Mouse (Mus musculus) small intestine, adult 2 months (tissue): ENCODE data around the gene Psme1.

Experiments
- CTCF ChIP-seq: fragments of 200-500 bp; IDR thresholded peaks from 2 replicates; pipeline ENCODE4 v1.5.1; 2012; ENCODE audit warnings: low read depth, mild to moderate bottlenecking, control low read depth, inconsistent platforms, low read length, moderate library complexity, mixed read lengths; ENCODE audit not compliant: insufficient replicate concordance, insufficient read length; ENCODE audit errors: extremely low read depth
- POLR2A ChIP-seq: fragments of 200-500 bp; IDR thresholded peaks from 2 replicates; pipeline ENCODE4 v1.6.1; 2012; ENCODE audit warnings: low read depth, mild to moderate bottlenecking, control low read depth, inconsistent platforms, low read length, moderate library complexity

DNA sequence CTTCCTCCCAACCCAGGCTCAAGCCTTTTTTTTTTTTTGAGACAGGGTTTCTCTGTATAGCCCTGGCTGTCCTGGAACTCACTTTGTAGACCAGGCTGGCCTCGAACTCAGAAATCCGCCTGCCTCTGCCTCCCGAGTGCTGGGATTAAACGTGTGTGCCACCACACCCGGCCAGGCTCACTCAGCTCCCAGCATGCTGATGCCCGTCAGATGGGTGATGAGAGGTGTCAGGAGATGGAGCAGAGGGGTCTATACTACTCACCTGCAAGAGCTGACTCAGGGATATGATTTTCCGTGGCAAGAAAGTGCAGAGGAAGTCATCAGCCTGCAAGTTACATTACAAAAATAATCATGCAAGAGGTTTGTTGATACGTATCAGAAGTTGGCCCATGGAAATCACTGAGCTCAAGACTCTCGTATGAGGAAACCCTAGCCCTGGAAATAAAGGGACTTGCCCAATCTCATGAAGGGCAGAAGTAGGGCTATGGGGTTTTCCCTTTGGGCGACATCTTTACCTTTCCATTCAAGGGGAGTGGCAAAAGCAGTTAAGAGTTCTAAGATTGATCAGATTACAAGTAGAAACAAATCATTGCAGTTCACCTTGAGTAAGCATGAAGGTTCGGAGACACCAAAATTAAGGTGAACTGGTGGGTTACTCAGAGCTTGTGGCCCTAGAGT, 12.0 kb downstream of the Psme1 start:
- TF ChIP-seq CTCF: no peak
- no peak for TF ChIP-seq POLR2A
